Mouse (Mus musculus) stomach, embryonic 14.5 days (tissue): Measurements from ENCODE around the gene Trappc5. TPM values are rescaled to one million over a fixed set of nuclear protein-coding genes. Genes with fewer than 3 reads are reported as not detected.

Experiments used
- ATAC-seq: fragments of 200-750 bp; cut with Nextera tagmentation; 2 replicates; pipeline ENCODE4 v1.8.0; 2017; ENCODE audit warnings: low read depth, moderate TSS enrichment; ENCODE audit not compliant: insufficient number of reproducible peaks, insufficient read depth, low FRiP score
- H3K27ac ChIP-seq: fragments of 300-500 bp; sonication (generic); 2 replicates; pipeline ENCODE4 v1.5.1; 2014; ENCODE audit warnings: mild to moderate bottlenecking, low read length, moderate library complexity, mixed read lengths
- H3K27me3 ChIP-seq: fragments of 300-500 bp; sonication (generic); 2 replicates; pipeline ENCODE4 v1.6.1; 2014; ENCODE audit warnings: low read length, control low read depth, mixed read lengths; ENCODE audit not compliant: control insufficient read depth, insufficient read depth
- H3K36me3 ChIP-seq: fragments of 300-500 bp; sonication (generic); 2 replicates; pipeline ENCODE4 v1.6.1; 2014; ENCODE audit warnings: mild to moderate bottlenecking, control low read depth, low read length, moderate library complexity, mixed read lengths; ENCODE audit not compliant: control insufficient read depth, insufficient read depth
- H3K4me1 ChIP-seq: fragments of 300-500 bp; sonication (generic); 2 replicates; pipeline ENCODE4 v1.6.1; 2014; ENCODE audit warnings: low read length, control low read depth, mixed read lengths; ENCODE audit not compliant: control insufficient read depth, insufficient read depth
- H3K4me2 ChIP-seq: fragments of 300-500 bp; sonication (generic); replicated peaks from 2 replicates; pipeline ENCODE4 v1.6.1; 2014; ENCODE audit warnings: low read depth, low read length, control low read depth
- H3K4me3 ChIP-seq: fragments of 300-500 bp; sonication (generic); 2 replicates; pipeline ENCODE4 v1.5.1; 2014; ENCODE audit warnings: low read depth, low read length, control low read depth
- H3K9ac ChIP-seq: fragments of 300-500 bp; sonication (generic); replicated peaks from 2 replicates; pipeline ENCODE4 v1.6.1; 2014; ENCODE audit warnings: low read depth, mild to moderate bottlenecking, control low read depth, low read length, moderate library complexity, mixed read lengths
- H3K9me3 ChIP-seq: fragments of 300-500 bp; sonication (generic); 2 replicates; pipeline ENCODE4 v1.6.1; 2016; ENCODE audit warnings: low read depth, low read length, control low read depth; ENCODE audit not compliant: control insufficient read depth
- WGBS: fragments of 180-500 bp; shearing (Covaris S2); extraction: QIAGEN DNeasy Blood & Tissue Kit; methylation state at CpG from one replicate; pipeline ENCODE4 v1.1.7; 2014; 5-methylcytosine and 5-hydroxymethylcytosine counted together
- polyA plus RNA-seq: library from polyadenylated mRNA; unstranded; fragments of >200 nt; fragmentation: Nextera tagmentation; extraction: Ambion mirVana; gene quantifications from 2 replicates; pipeline ENCODE4 v1.2.1, GENCODE M21; 2014

The Trappc5 gene
- polyA plus RNA-seq, 1 experiment from 2014 or later: 27.5 TPM

DNA sequence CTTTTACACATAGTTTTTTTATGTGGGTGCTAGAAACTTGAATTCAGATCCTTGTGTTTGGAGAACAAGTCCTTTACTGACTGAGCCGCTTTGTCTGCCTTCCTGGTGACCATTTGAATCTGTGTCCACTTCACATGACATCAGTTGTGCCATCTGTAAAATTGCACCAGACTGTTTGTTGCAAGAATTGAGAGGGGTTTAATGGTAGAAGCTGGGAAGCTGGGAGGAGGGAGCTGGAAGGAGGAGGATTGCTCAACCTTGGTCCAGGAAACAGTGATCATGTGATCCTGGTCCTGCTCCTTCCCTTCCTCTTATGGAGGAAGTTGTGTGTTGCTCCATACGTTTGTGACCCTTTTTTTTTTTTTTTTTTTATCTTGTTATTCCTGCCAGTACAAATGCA, 27.8 kb upstream of the Trappc5 start:
- WGBS: 81% methylated on average over 2 of the region's 2 CpGs
- Histone ChIP-seq H3K27ac (no peak overlapping the region), H3K27me3 (no peaks in the 10 kb centered on the region), H3K9ac (no peak overlapping the region), H3K4me2 (no peak overlapping the region), H3K4me1 (no peaks in the 10 kb centered on the region), H3K36me3 (no peaks in the 10 kb centered on the region), H3K9me3 (no peaks in the 10 kb centered on the region), H3K4me3 (no peak overlapping the region)
- no peak for ATAC-seq

DNA sequence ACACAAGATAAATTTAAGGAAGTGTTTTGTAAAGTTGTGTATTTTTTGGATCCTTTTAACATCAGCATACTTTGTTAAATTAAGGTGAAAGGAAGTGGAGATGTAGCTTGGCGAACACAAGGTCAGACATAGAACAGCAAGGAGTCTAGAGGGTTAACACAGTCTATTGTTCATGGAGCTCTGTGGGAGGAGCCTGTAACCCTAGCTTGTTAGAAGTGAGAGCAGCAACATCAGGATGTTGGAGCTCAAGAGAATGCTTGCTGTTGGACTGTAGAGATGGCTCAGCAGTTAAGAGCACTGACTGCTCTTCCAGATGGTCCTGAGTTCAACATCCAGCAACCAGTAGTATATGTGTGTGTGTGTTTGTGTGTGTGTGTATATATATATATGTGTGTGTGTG, 27.1 kb upstream of the Trappc5 start:
- Histone ChIP-seq H3K4me3 (no peak overlapping the region), H3K4me2 (no peak overlapping the region), H3K9me3 (no peaks in the 10 kb centered on the region), H3K9ac (no peak overlapping the region), H3K27me3 (no peaks in the 10 kb centered on the region), H3K27ac (no peak overlapping the region), H3K36me3 (no peaks in the 10 kb centered on the region), H3K4me1 (no peaks in the 10 kb centered on the region)
- 37% methylated on average over 1 of the region's 1 CpGs for WGBS
- ATAC-seq: no peak

DNA sequence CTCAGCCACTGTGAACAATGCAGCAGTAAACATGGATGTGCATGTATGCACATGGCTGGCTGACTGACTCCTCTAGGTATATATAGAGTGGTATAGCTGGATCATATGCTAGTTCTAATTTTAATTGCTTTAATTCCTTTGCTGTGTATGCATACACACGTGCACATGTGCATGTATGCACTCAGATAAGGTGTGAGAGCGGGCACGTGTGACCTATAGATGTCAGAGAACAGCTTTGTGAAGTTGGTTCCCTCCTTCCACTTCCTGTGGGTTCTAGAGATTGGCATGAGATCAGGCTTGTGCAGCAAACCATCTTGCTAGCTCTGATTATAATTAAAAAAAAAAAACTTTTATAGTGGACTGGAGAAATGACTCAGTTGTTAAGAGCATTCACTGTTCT, 23.3 kb upstream of the Trappc5 start:
- Histone ChIP-seq H3K4me3 (no peak overlapping the region), H3K9me3 (no peaks in the 10 kb centered on the region), H3K4me1 (no peaks in the 10 kb centered on the region), H3K27ac (no peak overlapping the region), H3K9ac (no peak overlapping the region), H3K4me2 (no peak overlapping the region), H3K36me3 (no peaks in the 10 kb centered on the region), H3K27me3 (no peaks in the 10 kb centered on the region)
- no peak for ATAC-seq
- WGBS: 63% methylated on average over 3 of the region's 3 CpGs

GRCm38 (mm10) chr8:3654726-3655508, 21.2 kb upstream of the Trappc5 start:
- no peaks in the 10 kb centered on the region for H3K27me3 ChIP-seq
- H3K4me3 ChIP-seq: no peak overlapping the region
- no peaks in the 10 kb centered on the region for H3K9me3 ChIP-seq
- WGBS: 68% methylated on average over 11 of the region's 11 CpGs
- no peak overlapping the region for H3K4me2 ChIP-seq
- no peak overlapping the region for H3K27ac ChIP-seq
- H3K4me1 ChIP-seq: no peaks in the 10 kb centered on the region
- no peak overlapping the region for H3K9ac ChIP-seq
- ATAC-seq: no peak
- H3K36me3 ChIP-seq: no peaks in the 10 kb centered on the region

DNA sequence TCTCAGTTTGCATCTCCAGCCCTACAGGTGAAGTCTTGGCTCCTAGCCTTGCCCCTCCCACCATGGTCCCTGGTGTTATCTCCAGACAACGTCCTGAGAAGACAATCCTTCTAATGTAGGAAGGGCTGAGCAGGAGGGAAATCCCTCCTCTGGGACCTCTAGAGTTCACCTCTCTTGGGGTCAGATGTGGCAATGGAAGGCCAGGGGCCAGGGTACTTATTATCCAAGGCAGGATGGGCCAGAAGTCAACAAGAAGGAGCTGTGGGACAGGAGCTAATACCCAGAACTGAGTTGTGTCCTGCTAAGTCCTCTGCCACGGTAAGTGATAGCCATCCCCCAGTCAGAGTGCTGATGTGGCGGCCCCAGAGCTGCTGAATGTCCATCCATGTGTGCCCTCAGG, 20.6 kb upstream of the Trappc5 start, which contains the start of gene Retn:
Gene Retn, plus strand, starts transcription at position 245 of the 400 bp plus-strand sequence.
- H3K4me1 ChIP-seq: no peaks in the 10 kb centered on the region
- no peaks in the 10 kb centered on the region for H3K36me3 ChIP-seq
- no peak within 1 kb of the TSS for H3K9ac ChIP-seq
- H3K4me2 ChIP-seq: no peak within 1 kb of the TSS
- no peak within 1 kb of the TSS for H3K27ac ChIP-seq
- 66% methylated on average over 3 of the region's 3 CpGs for WGBS
- no peak within 1 kb of the TSS for H3K4me3 ChIP-seq
- H3K27me3 ChIP-seq: no peaks in the 10 kb centered on the region
- ATAC-seq: no peak
- no peaks in the 10 kb centered on the region for H3K9me3 ChIP-seq

DNA sequence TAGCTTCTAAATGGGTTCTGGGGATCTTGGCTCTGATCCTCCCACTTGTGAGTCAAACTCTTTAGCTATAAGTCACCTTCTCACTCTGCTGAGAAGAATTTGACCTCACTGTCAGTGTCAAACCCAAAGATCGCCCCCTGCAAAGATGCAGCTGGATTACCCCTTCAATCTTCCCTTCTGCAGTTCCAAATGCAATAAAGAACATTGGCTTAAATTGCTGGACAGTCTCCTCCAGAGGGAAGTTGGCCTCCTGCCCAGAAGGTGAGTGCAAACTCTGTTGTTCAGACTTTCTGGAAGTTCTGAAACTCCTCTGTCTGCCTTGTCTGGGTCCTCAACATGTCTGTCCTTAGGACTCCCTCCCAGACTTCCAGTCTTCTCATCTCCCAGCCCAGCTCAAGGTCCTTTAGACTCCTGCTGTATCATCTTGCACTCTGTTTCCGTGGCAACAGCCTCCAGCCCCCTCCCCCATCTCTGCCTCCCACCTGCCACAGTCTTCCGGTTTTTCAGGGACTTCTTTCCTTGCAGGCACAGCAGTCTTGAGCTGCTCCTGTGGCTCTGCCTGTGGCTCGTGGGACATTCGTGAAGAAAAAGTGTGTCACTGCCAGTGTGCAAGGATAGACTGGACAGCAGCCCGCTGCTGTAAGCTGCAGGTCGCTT, 19.2 kb upstream of the Trappc5 start:
- Histone ChIP-seq H3K9me3 (no peaks in the 10 kb centered on the region), H3K4me2 (no peak overlapping the region), H3K27me3 (no peaks in the 10 kb centered on the region), H3K36me3 (no peaks in the 10 kb centered on the region), H3K4me1 (no peaks in the 10 kb centered on the region), H3K9ac (no peak overlapping the region), H3K27ac (no peak overlapping the region), H3K4me3 (no peak overlapping the region)
- ATAC-seq: no peak; the same call in 1 of the 2 replicates
- WGBS: 27% methylated on average over 7 of the region's 7 CpGs

- no peak overlapping the region for H3K4me2 ChIP-seq
- H3K4me3 ChIP-seq: no peak overlapping the region
- H3K4me1 ChIP-seq: no peaks in the 10 kb centered on the region
- ATAC-seq: no peak
- H3K27me3 ChIP-seq: no peaks in the 10 kb centered on the region
- no peak overlapping the region for H3K9ac ChIP-seq
- 78% methylated on average over 8 of the region's 8 CpGs for WGBS
- H3K9me3 ChIP-seq: no peaks in the 10 kb centered on the region
- no peaks in the 10 kb centered on the region for H3K36me3 ChIP-seq
- H3K27ac ChIP-seq: no peak overlapping the region
Observed at GRCm38 (mm10) chr8:3660889-3661288, 15.2 kb upstream of the Trappc5 start.

- no peaks in the 10 kb centered on the region for H3K9me3 ChIP-seq
- WGBS: 62% methylated on average over 5 of the region's 5 CpGs
- H3K9ac ChIP-seq: no peak overlapping the region
- no peak overlapping the region for H3K27ac ChIP-seq
- no peaks in the 10 kb centered on the region for H3K4me1 ChIP-seq
- no peak for ATAC-seq
- no peaks in the 10 kb centered on the region for H3K36me3 ChIP-seq
- H3K27me3 ChIP-seq: no peaks in the 10 kb centered on the region
- no peak overlapping the region for H3K4me2 ChIP-seq
- H3K4me3 ChIP-seq: no peak overlapping the region
Observed at GRCm38 (mm10) chr8:3664405-3664804, 11.7 kb upstream of the Trappc5 start.
